Mouse (Mus musculus) macrophage (primary cell): ENCODE data around the gene Mroh2a. TPM values are rescaled to one million over a fixed set of nuclear protein-coding genes. Genes with fewer than 3 reads are reported as not detected.

Experiments
- H3K27ac ChIP-seq: fragments of 350-480 bp; formaldehyde crosslinking; 2 replicates; pipeline ENCODE4 v1.9.0; 2021
- H3K36me3 ChIP-seq: fragments of 350-480 bp; formaldehyde crosslinking; 2 replicates; pipeline ENCODE4 v1.9.0; 2021; ENCODE audit errors: inconsistent target
- H3K4me3 ChIP-seq: fragments of 350-480 bp; formaldehyde crosslinking; 2 replicates; pipeline ENCODE4 v1.9.0; 2021; ENCODE audit errors: inconsistent target
- H3K79me2 ChIP-seq: fragments of 350-480 bp; formaldehyde crosslinking; 2 replicates; pipeline ENCODE4 v1.9.0; 2021; ENCODE audit errors: inconsistent target
- whole genome bisulfite sequencing: methylation state at CpG from one replicate; pipeline ENCODE4 v1.1.7; 2026; ENCODE audit warnings: inconsistent platforms; ENCODE audit not compliant: missing documents; 5-methylcytosine and 5-hydroxymethylcytosine counted together
- polyA plus RNA-seq: library from polyadenylated mRNA; stranded (reverse); fragments of 250-400 nt; gene quantifications from 3 replicates; pipeline ENCODE4 v1.2.4, GENCODE M21; 2018; ENCODE audit warnings: inconsistent platforms

Mroh2a gene
- polyA plus RNA-seq, 1 experiment from 2014 or later = 0.04 TPM

DNA sequence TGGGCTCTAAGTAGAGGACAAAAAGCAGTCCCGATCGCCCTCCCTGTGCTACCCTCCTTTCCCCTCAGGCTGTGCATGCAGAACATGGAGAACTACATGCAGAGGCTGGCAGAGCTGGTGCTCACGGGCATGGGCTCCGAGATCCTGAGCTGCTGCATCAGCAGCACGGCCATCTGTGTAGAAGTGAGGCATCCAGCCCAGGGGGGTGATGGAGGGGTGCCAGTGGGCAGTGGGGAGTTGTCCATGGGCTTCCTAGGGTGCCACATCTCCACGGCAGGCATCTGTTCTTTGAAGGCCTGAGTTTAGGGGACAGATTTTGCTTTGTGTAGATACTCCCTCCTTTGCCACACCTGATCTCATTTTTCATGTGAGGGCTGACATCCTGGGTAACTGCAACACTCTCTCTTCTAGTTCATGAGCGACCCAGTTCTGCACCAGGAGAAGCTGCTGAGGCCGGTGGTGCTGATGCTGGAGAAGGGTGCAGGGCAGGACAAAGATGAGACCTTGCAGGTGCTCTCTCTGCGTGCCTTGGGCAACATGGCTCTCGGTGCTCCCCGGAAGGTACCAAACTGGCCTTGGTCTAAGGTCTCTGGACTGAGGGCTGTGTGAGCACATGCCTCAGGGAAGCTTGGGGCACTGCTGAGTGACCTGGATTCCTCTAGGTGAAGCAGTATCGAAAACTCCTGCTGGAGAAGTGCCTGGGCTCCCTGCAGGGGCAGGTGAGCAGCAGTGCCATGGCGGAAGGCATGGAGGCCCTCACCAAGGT is 29.4 kb downstream of the Mroh2a start:
- WGBS = 85% methylated on average over 13 of the region's 13 CpGs
- H3K36me3 ChIP-seq = no peaks in the 10 kb centered on the region
- H3K4me3 ChIP-seq = no peak overlapping the region
- no peak overlapping the region for H3K27ac ChIP-seq
- H3K79me2 ChIP-seq = no peaks in the 10 kb centered on the region

GRCm38 (mm10) chr1:88256886-88257663 is 30.3 kb downstream of the Mroh2a start:
- 83% methylated on average over 10 of the region's 10 CpGs for WGBS
- no peaks in the 10 kb centered on the region for H3K79me2 ChIP-seq
- no peaks in the 10 kb centered on the region for H3K36me3 ChIP-seq
- H3K27ac ChIP-seq = no peak overlapping the region
- no peak overlapping the region for H3K4me3 ChIP-seq

DNA sequence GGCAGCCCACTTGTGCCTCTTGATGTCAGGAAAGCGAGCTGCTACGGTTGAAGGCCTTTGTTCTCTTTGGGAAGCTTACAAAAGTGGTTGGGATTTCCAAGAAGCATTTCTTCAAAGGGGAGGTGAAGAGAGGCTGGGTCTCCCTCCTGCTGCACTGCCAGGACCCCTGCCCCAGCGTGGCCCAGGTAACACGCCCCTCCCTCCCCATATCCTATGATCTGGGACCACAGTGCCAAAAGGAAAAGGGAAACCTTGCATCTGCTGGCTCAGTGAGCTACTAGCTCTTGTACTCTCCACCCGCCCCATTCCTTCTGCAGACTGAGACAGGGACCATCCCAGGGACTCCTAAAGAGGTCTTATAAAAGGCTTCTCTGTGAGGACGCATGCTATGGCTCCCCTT is 30.9 kb downstream of the Mroh2a start:
- no peak overlapping the region for H3K4me3 ChIP-seq
- WGBS = 85% methylated on average over 6 of the region's 6 CpGs
- H3K27ac ChIP-seq = no peak overlapping the region
- no peaks in the 10 kb centered on the region for H3K79me2 ChIP-seq
- peaks cover under 1% of the 10 kb centered on the region; the same call in 1 of the 2 replicates for H3K36me3 ChIP-seq

GRCm38 (mm10) chr1:88258361-88258760 is 31.6 kb downstream of the Mroh2a start:
- Histone ChIP-seq H3K27ac (no peak overlapping the region), H3K79me2 (no peaks in the 10 kb centered on the region), H3K36me3 (peaks cover 8% of the 10 kb centered on the region), H3K4me3 (no peak overlapping the region)
- 72% methylated on average over 6 of the region's 6 CpGs for WGBS

GRCm38 (mm10) chr1:88258881-88259642 is 32.3 kb downstream of the Mroh2a start:
- 51% methylated on average over 8 of the region's 8 CpGs for WGBS
- Histone ChIP-seq H3K4me3 (no peak overlapping the region), H3K79me2 (no peaks in the 10 kb centered on the region), H3K27ac (no peak overlapping the region), H3K36me3 (peaks cover 15% of the 10 kb centered on the region)

DNA sequence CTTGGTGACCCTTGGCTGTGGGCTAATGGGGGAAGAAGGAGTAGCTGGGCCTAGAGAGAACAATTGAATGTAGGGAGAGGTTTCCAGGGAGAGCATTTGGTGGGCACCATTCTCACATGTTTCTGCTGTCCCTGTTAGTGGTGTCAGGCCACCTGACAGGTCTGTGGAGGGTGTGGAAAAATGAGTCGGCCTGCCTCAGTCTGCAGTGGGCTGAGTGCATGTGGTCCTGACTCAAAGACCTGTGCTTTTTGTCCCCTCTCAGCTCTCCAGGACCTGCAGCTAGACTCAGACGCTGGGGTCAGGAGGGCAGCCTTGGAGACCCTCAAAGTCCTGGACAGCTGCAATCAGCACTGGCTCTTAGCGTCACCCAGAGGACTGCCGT is 32.8 kb downstream of the Mroh2a start:
- Histone ChIP-seq H3K27ac (no peak overlapping the region), H3K4me3 (no peak overlapping the region), H3K36me3 (peaks cover 20% of the 10 kb centered on the region), H3K79me2 (no peaks in the 10 kb centered on the region)
- WGBS = 85% methylated on average over 4 of the region's 4 CpGs

DNA sequence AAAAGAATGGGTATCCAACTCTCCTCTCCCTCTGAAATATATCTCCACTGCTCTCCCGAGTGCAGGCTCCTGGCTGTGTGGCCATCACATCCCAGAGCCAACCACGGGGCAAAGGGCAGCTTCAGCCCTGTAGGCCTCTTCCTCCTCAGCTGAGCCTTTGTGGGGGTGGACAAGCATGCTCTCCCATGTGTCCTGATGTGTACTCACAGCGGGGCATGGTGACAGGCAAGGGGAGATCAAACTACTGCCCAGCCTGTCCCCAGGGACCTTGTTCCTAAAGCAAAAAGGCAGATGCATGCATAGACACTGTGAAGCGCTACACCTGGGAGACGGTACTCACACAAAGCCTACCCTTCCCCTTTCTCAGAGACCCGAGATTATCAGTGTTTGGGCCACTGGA is 33.3 kb downstream of the Mroh2a start:
- Histone ChIP-seq H3K79me2 (no peaks in the 10 kb centered on the region), H3K27ac (no peak overlapping the region), H3K36me3 (peaks cover 25% of the 10 kb centered on the region), H3K4me3 (no peak overlapping the region)
- 82% methylated on average over 6 of the region's 6 CpGs for WGBS

DNA sequence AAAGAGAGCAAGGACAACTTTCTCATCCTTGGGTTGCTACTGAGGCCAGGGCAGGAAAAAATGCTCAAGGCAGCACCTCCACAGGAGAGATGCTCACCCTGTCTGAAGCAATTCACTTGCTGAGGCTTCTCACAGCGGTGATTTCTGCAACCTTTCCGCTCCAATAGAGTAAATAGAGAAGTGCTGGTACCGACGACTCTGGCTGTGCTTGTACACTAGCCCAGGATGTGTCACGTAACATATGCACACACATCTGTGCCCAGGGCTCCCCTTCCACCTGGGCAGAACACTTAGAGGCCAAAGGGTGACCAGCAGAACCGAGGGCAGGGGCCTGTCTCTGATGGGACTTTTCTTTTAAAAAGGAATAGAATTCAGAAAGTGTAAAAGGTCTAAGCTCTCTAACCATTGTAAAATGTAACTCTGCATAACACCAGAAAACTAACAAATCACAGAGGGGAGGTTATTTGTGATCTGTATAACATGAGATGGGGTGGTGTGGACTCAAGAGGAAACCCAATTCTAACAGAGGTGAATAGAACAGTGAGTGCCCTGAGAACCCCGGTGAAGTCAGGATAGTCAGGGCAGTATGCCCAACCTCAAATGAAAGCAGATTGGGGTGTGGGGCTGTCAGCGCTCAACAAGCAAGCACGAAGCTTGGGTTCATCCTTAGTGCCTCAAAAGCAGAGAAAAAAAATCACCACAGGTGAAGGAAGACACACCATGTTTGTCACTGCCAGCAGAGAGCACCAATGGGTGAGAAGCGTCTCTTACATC is 34.0 kb downstream of the Mroh2a start:
- WGBS = 63% methylated on average over 10 of the region's 10 CpGs
- Histone ChIP-seq H3K4me3 (no peak overlapping the region), H3K27ac (no peak overlapping the region), H3K79me2 (no peaks in the 10 kb centered on the region), H3K36me3 (peaks cover 32% of the 10 kb centered on the region)

GRCm38 (mm10) chr1:88261706-88262105 is 34.9 kb downstream of the Mroh2a start:
- Histone ChIP-seq H3K27ac (no peak overlapping the region), H3K36me3 (peaks cover 41% of the 10 kb centered on the region), H3K79me2 (no peaks in the 10 kb centered on the region), H3K4me3 (no peak overlapping the region)
- WGBS = 88% methylated on average over 7 of the region's 7 CpGs

DNA sequence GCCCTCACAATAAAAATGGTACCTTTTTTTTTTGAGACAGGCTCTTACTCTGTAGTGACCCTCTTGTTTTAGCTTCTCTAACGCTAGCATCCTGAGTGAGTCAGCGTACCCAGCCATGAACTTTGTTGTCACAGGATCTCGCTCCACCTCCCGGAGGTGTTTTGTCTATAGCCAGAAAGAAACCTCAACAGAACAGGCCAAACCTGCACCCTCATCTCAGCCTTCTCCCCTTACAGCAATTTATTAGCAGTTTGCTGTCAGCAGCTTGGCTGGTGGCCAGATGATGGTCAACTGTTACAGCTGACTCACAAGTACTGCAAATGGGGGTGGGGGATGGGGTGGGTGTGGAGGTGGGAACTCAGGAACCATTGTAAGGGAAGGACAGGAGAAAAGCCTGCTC is 35.5 kb downstream of the Mroh2a start:
- WGBS = 48% methylated on average over 4 of the region's 4 CpGs
- Histone ChIP-seq H3K79me2 (no peaks in the 10 kb centered on the region), H3K36me3 (peaks cover 47% of the 10 kb centered on the region), H3K4me3 (no peak overlapping the region), H3K27ac (no peak overlapping the region)

DNA sequence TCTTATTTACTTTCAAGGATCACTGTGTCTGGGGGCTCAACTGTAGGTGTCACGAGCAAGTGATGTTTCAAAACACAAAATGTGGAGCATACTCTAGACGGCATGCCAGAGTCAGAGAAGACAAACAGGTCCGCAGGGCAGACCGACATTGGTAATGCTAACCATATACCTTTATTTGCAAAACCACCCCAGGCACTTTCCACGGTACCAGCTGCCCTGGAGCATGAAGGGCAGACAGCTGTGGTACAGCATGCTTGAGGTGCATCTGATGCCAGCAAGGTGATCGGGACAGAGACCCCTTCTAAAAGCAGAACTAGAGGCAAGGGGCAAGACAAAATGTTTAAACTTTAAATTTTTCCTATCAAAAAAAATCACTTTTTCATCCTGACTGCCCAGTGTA is 36.2 kb downstream of the Mroh2a start:
- Histone ChIP-seq H3K36me3 (peaks cover 54% of the 10 kb centered on the region), H3K27ac (no peak overlapping the region), H3K4me3 (no peak overlapping the region), H3K79me2 (no peaks in the 10 kb centered on the region)
- WGBS = 73% methylated on average over 6 of the region's 6 CpGs

GRCm38 (mm10) chr1:88263778-88264177 is 37.0 kb downstream of the Mroh2a start:
- H3K79me2 ChIP-seq = no peaks in the 10 kb centered on the region
- 92% methylated on average over 5 of the region's 5 CpGs for WGBS
- peaks cover 62% of the 10 kb centered on the region for H3K36me3 ChIP-seq
- H3K4me3 ChIP-seq = no peak overlapping the region
- no peak overlapping the region for H3K27ac ChIP-seq

- H3K27ac ChIP-seq = no peak overlapping the region
- no peaks in the 10 kb centered on the region for H3K79me2 ChIP-seq
- no peak overlapping the region for H3K4me3 ChIP-seq
- WGBS = 93% methylated on average over 7 of the region's 7 CpGs
- H3K36me3 ChIP-seq = peaks cover 68% of the 10 kb centered on the region
Observed at GRCm38 (mm10) chr1:88264237-88264868, 37.6 kb downstream of the Mroh2a start.

DNA sequence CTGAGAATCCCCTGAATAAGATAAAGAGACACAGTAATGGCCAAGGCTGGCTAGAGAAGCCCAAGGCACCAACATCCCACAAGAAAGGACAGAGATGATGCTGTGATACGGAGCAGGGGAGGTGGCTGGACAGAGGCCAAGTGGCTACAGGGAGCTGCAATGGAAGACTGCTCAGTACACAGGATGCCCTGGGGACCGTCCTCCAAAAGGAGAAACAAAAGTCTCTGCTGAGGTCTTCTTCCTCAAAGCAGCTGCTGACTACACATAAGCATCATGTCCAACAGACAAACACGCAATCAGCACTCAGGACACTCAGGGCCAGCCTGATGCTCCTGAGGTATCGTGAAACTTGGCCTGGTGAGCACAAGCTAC is 38.1 kb downstream of the Mroh2a start:
- Histone ChIP-seq H3K4me3 (no peak overlapping the region), H3K79me2 (no peaks in the 10 kb centered on the region), H3K36me3 (peaks cover 73% of the 10 kb centered on the region), H3K27ac (no peak overlapping the region)
- WGBS = 75% methylated on average over 4 of the region's 4 CpGs
